Mouse (Mus musculus) thymus, adult 2 months (tissue): ENCODE results near the gene Usp39.

ENCODE experiments used
- CTCF ChIP-seq: fragments of 200-500 bp; IDR thresholded peaks from 2 replicates; pipeline ENCODE4 v1.5.1; 2012; ENCODE audit warnings: mild to moderate bottlenecking, control low read depth, low read length, moderate library complexity, borderline replicate concordance; ENCODE audit not compliant: control insufficient read depth, poor library complexity, insufficient read depth; ENCODE audit errors: extremely low read depth
- POLR2A ChIP-seq: fragments of 200-500 bp; IDR thresholded peaks from 2 replicates; pipeline ENCODE4 v1.6.1; 2012; ENCODE audit warnings: mild to moderate bottlenecking, low read length, control low read depth, moderate library complexity; ENCODE audit not compliant: control insufficient read depth, poor library complexity, insufficient read depth; ENCODE audit errors: extremely low read depth

DNA sequence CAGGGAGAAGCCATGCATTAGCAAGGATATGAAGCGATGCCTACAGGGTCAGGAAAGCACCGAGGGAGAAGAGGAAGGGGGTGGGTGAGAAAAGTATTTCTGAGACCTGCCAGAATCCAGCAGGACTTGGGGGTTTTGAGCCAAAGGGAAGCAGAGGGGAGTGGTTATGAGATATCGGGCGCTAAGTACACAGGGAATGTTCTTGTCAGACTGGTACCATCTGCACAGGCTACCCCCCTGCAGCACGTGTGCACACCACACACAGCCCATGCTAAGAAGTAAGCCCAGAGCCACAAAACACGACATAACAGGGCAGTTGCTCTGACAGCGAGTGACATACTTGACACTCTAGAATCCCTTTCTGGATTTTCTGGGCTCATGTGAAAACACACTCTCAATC is 29.2 kb upstream of the Usp39 start:
- TF ChIP-seq CTCF = no peak
- TF ChIP-seq POLR2A = no peak
